Mouse (Mus musculus): ENCODE data around the gene Rad50.

- TF ChIP-seq CTCF (conservative IDR thresholded peaks at IDR 0.05 in 1 of 2, IDR thresholded peaks at IDR 0.05 in 1 of 2; ENCODE audit: low read depth in 2 of 2, low read length in 2 of 2) (peak; percentile 49 to 76; a peak in 3 of 4 replicates), TCF12 (IDR thresholded peaks at IDR 0.05; ENCODE audit: low read depth, low read length) (peak; percentile 82), ZMIZ1 (IDR thresholded peaks at IDR 0.05; ENCODE audit: low read depth, low read length) (0 out of 2 replicates have a peak, but pooled peaks have one; percentile 63), MYC (IDR thresholded peaks at IDR 0.05; ENCODE audit: low read depth, low read length) (peak; percentile 45; the same call in 1 of the 2 replicates), SMC3 (IDR thresholded peaks at IDR 0.05; ENCODE audit: low read depth, low read length) (peak; percentile 69), MXI1 (IDR thresholded peaks at IDR 0.05; ENCODE audit: low read depth, low read length) (peak; percentile 57; the same call in 1 of the 2 replicates), POLR2A (IDR thresholded peaks at IDR 0.05; ENCODE audit: low read depth, low read length) (peak; percentile 29; the same call in 1 of the 2 replicates), ETS1 (conservative IDR thresholded peaks at IDR 0.05; ENCODE audit: low read depth, low read length) (peak; percentile 0; the same call in 1 of the 2 replicates), MAX (IDR thresholded peaks at IDR 0.05; ENCODE audit: low read length) (peak; percentile 73; the same call in 1 of the 2 replicates), RAD21 (IDR thresholded peaks at IDR 0.05; ENCODE audit: low read depth, low read length) (peak; percentile 51), USF1 (IDR thresholded peaks at IDR 0.05; ENCODE audit: low read depth, low read length) (no peak)
Measured at GRCm38 (mm10) chr11:53632122-53632733, 74.9 kb downstream of the Rad50 start.

All from CH12.LX (cell line).